Mouse (Mus musculus) E14TG2a.4 (cell line): ENCODE results near the gene Tmem104.

Source experiments
- CTCF ChIP-seq: conservative IDR thresholded peaks from 2 replicates; pipeline ENCODE4 v1.5.1; 2014; ENCODE audit warnings: low read length
- NANOG ChIP-seq: IDR thresholded peaks from 2 replicates; pipeline ENCODE4 v1.6.1; 2014; ENCODE audit warnings: borderline replicate concordance, low read length, mixed read lengths
- POU5F1 ChIP-seq: IDR thresholded peaks from 2 replicates; pipeline ENCODE4 v1.6.1; 2014; ENCODE audit warnings: low read length, borderline replicate concordance

- no peak for TF ChIP-seq CTCF
- no peak for TF ChIP-seq NANOG
- no peak for TF ChIP-seq POU5F1
Observed at GRCm38 (mm10) chr11:115171125-115171524, 16.2 kb upstream of the Tmem104 start.
